Mouse (Mus musculus): Measurements from ENCODE around the gene Prl3d2. TPM values are rescaled to one million over a fixed set of nuclear protein-coding genes. Genes with fewer than 3 reads are reported as not detected.

The Prl3d2 gene
- polyA plus RNA-seq (2012; fragmentation: generic; extraction: Trizol), result not detected

DNA sequence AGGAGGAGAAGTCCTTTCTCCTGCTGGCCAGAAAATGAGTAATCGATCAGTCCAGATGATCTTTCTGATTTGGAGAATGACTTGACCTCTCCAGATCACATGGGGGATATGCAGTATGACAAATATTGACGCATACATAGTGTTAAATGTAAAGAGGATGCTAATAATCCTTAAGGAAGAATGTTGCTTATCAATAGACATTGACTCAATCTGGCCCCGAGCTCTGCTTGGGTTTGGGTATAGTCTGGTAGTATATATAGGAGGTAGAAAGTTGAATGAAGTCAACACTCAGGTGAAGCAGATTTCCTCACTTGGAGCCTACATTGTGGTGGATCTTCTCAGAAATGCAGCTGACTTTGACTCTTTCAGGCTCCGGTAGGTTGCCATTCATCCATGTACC is at the start of gene Prl3d2:
TSS of gene Prl3d2 (plus strand) at position 301 of the 400 bp plus-strand sequence.

GRCm38 (mm10) chr13:27093890-27094289 is 27.6 kb upstream of the Prl3d2 start, which contains the start of gene Prl3d1:
TSS of gene Prl3d1 (plus strand) at chr13:27094190.

GRCm38 (mm10) chr13:27156490-27156889 is 35.0 kb downstream of the Prl3d2 start, which contains the start of gene Prl3d3:
TSS of gene Prl3d3 (plus strand) at chr13:27156790.

Other genes starting within 250 kb of the Prl3d2 start
- gene Prl, start 64.1 kb upstream of the Prl3d2 start, polyA plus RNA-seq (2012; fragmentation: generic; extraction: Trizol), result not detected
- not detected for gene Prl3d1, start 27.5 kb upstream of the Prl3d2 start, polyA plus RNA-seq (2012; fragmentation: generic; extraction: Trizol)
- not detected for gene Prl3d3, start 35.1 kb downstream of the Prl3d2 start, polyA plus RNA-seq (2012; fragmentation: generic; extraction: Trizol)
- gene Prl3c1, start 75.0 kb downstream of the Prl3d2 start, polyA plus RNA-seq (2012; fragmentation: generic; extraction: Trizol), result not detected
- not detected for gene Prl3b1, start 120.1 kb downstream of the Prl3d2 start, polyA plus RNA-seq (2012; fragmentation: generic; extraction: Trizol)
- gene Prl3a1, start 137.7 kb downstream of the Prl3d2 start, polyA plus RNA-seq (2012; fragmentation: generic; extraction: Trizol), result not detected
- not detected for gene Prl6a1, start 190.9 kb downstream of the Prl3d2 start, polyA plus RNA-seq (2012; fragmentation: generic; extraction: Trizol)
- not detected for gene Prl8a2, start 224.0 kb downstream of the Prl3d2 start, polyA plus RNA-seq (2012; fragmentation: generic; extraction: Trizol)

Measured in C3H10T1/2 (cell line).